In the genomic region with DNA sequence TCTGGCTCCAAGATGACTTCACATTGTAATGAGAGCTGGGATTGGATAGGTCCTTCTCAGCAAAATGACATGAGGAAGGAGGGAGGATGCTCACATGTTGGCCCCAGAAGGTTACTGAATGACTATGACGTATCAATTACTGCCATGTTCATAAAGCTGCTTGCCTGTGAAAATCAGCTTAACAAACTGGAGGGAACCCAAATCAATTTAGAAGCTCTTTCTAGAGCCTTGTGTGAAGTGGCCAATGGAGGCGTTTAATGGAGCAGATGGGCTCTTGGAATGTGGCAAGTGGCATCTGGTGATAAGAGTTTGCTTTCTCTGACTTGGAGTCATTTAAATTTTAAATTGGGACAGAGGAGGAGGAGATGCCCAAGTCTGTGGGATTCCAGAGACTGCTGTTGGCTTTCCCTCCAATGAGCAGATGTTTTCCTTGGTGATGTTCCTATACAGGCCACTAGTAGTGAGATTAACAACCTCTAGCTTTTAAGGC, we compare ENCODE assay signal across 9 mouse cellular contexts.
DNase-seq lines count a peak whose midpoint lies in the region; ATAC-seq and TF ChIP-seq lines count a peak whose summit lies in the region.
"Had no signal": no experiment of that assay in that cellular context is flagged by ENCODE, and none has a peak within 500 bp of the region (broad histone marks: within the 10 kb centered on the region; RNA-seq: fewer than 3 reads in every experiment).

No protein-coding gene starts in this region.

- intact Hi-C loops in heart, postnatal 25 days (cut with DNase I): no loop called here

- no peak for TF ChIP-seq EP300 in ES-Bruce4 (IDR thresholded peaks at IDR 0.05; ENCODE audit: insufficient read depth, low read depth, low read length)

- H3K36me3 ChIP-seq in ES-Bruce4 (ENCODE audit: control insufficient read depth, insufficient read depth, low read length, poor library complexity, severe bottlenecking): no peaks in the 10 kb centered on the region
- H3K36me3 ChIP-seq in midbrain, embryonic 13.5 days: no peaks in the 10 kb centered on the region
- H3K36me3 ChIP-seq in kidney, embryonic 14.5 days (ENCODE audit: control insufficient read depth, insufficient read depth, low read length): no peaks in the 10 kb centered on the region

- WGBS in midbrain, embryonic 13.5 days: 49% methylated on average over 2 of the region's 2 CpGs
- 76% methylated on average over 2 of the region's 2 CpGs for WGBS in kidney, embryonic 14.5 days

- no peaks in the 10 kb centered on the region for H3K27me3 ChIP-seq in ES-Bruce4 (ENCODE audit: control insufficient read depth, insufficient read depth, low read length, poor library complexity, severe bottlenecking)
- H3K27me3 ChIP-seq in midbrain, embryonic 13.5 days: no peaks in the 10 kb centered on the region
- no peaks in the 10 kb centered on the region for H3K27me3 ChIP-seq in kidney, embryonic 14.5 days (ENCODE audit: control insufficient read depth, insufficient read depth, low read length)

- no peak overlapping the region for H3K4me2 ChIP-seq in midbrain, embryonic 13.5 days (replicated peaks)
- H3K4me2 ChIP-seq in kidney, embryonic 14.5 days (replicated peaks; ENCODE audit: low read depth, low read length): no peak overlapping the region

- no peak overlapping the region for H3K4me3 ChIP-seq in ES-Bruce4 (ENCODE audit: low read depth, low read length)
- H3K4me3 ChIP-seq in midbrain, embryonic 13.5 days (replicated peaks): no peak overlapping the region
- no peak overlapping the region for H3K4me3 ChIP-seq in kidney, embryonic 14.5 days (ENCODE audit: low read length)

- H3K9ac ChIP-seq in ES-Bruce4 (ENCODE audit: low read depth, poor library complexity, severe bottlenecking): no peak overlapping the region
- H3K9ac ChIP-seq in midbrain, embryonic 13.5 days (replicated peaks): no peak overlapping the region
- H3K9ac ChIP-seq in kidney, embryonic 14.5 days (ENCODE audit: low read depth, low read length): no peak overlapping the region

- DNase-seq in embryo, embryonic 10.5 days (ENCODE audit: low spot score): peak; percentile 11
- DNase-seq in layer of hippocampus, adult 18-20 months (ENCODE audit: low spot score in 2 of 2): peak; percentile 54 to 80
- DNase-seq in retina, embryonic 14.5 days (ENCODE audit: low spot score): no peak
- no peak for DNase-seq in heart, postnatal 25 days (ENCODE audit: low spot score)
- DNase-seq: adrenal gland, adult 2 months; gastrocnemius, postnatal 10 days had no signal

- 0 out of 2 replicates have a peak overlapping the region, but pooled peaks have one; percentile 11 for H3K27ac ChIP-seq in ES-Bruce4 (ENCODE audit: insufficient read depth, low read length)
- H3K27ac ChIP-seq in midbrain, embryonic 13.5 days: no peak overlapping the region
- H3K27ac ChIP-seq in kidney, embryonic 14.5 days (ENCODE audit: low read depth, low read length): no peak overlapping the region

- peaks cover 1% of the 10 kb centered on the region for H3K4me1 ChIP-seq in ES-Bruce4 (ENCODE audit: control insufficient read depth, insufficient read depth, low read length)
- no peaks in the 10 kb centered on the region for H3K4me1 ChIP-seq in midbrain, embryonic 13.5 days (replicated peaks)
- no peaks in the 10 kb centered on the region for H3K4me1 ChIP-seq in kidney, embryonic 14.5 days (ENCODE audit: control insufficient read depth, insufficient read depth, low read length)

- ATAC-seq in midbrain, embryonic 13.5 days: peak; percentile 71
- no peak for ATAC-seq in kidney, embryonic 14.5 days (ENCODE audit: low FRiP score, low TSS enrichment)

- H3K9me3 ChIP-seq in ES-Bruce4 (replicated peaks; ENCODE audit: control insufficient read depth, insufficient read depth, low read length, poor library complexity, severe bottlenecking): no peaks in the 10 kb centered on the region
- no peaks in the 10 kb centered on the region for H3K9me3 ChIP-seq in midbrain, embryonic 13.5 days
- H3K9me3 ChIP-seq in kidney, embryonic 14.5 days (ENCODE audit: control insufficient read depth, low read length): no peaks in the 10 kb centered on the region

- TF ChIP-seq POLR2A in ES-Bruce4 (IDR thresholded peaks at IDR 0.05; ENCODE audit: insufficient read depth, low read length): no peak

- TF ChIP-seq CTCF in ES-Bruce4 (IDR thresholded peaks at IDR 0.05; ENCODE audit: low read depth, low read length): no peak

Comparison
In these comparisons a context has a peak if more than half of its experiments do, and no peak if none do; other contexts are left out.
1. DNase-seq: peak in embryo, embryonic 10.5 days (single experiment) and layer of hippocampus, adult 18-20 months (2 of 2); none in retina, embryonic 14.5 days (single experiment) and heart, postnatal 25 days (single experiment).